Mouse (Mus musculus): ENCODE data around the gene Dpagt1. TPM values are rescaled to one million over a fixed set of nuclear protein-coding genes. Genes with fewer than 3 reads are reported as not detected.
"Not testable (repeated sequence)": the region's sequence is repeated elsewhere in the genome, so short reads cannot be mapped to it uniquely, and the experiment has no call there.

The Dpagt1 gene
- polyA plus RNA-seq, 1 experiment from 2014 or later, result 51.9 TPM

GRCm38 (mm10) chr9:44323656-44324055 is 2.2 kb upstream of the Dpagt1 start:
- 84% methylated on average over 4 of the region's 4 CpGs for WGBS
- H3K9me3 ChIP-seq (ENCODE audit: control insufficient read depth, low read length); H3K9ac ChIP-seq (ENCODE audit: low read depth, low read length); H3K4me2 ChIP-seq (replicated peaks; ENCODE audit: low read depth, low read length); H3K4me3 ChIP-seq (ENCODE audit: low read length); H3K27me3 ChIP-seq (ENCODE audit: control insufficient read depth, insufficient read depth, low read length); H3K27ac ChIP-seq (ENCODE audit: low read depth, low read length); H3K36me3 ChIP-seq (ENCODE audit: control insufficient read depth, insufficient read depth, low read length); ATAC-seq (ENCODE audit: low FRiP score, low TSS enrichment): not testable (repeated sequence)
- H3K4me1 ChIP-seq (ENCODE audit: control insufficient read depth, insufficient read depth, low read length), result peaks cover 24% of the 10 kb centered on the region

GRCm38 (mm10) chr9:44324147-44324546 is 1.7 kb upstream of the Dpagt1 start:
- Histone ChIP-seq H3K27me3 (ENCODE audit: control insufficient read depth, insufficient read depth, low read length) (no peaks in the 10 kb centered on the region), H3K36me3 (ENCODE audit: control insufficient read depth, insufficient read depth, low read length) (peaks cover 6% of the 10 kb centered on the region; the same call in 1 of the 2 replicates), H3K4me1 (ENCODE audit: control insufficient read depth, insufficient read depth, low read length) (peaks cover 19% of the 10 kb centered on the region), H3K9me3 (ENCODE audit: control insufficient read depth, low read length) (no peaks in the 10 kb centered on the region), H3K4me3 (ENCODE audit: low read length) (no peak overlapping the region), H3K4me2 (replicated peaks; ENCODE audit: low read depth, low read length) (no peak overlapping the region), H3K27ac (ENCODE audit: low read depth, low read length) (no peak overlapping the region), H3K9ac (ENCODE audit: low read depth, low read length) (no peak overlapping the region)
- 64% methylated on average over 6 of the region's 6 CpGs for WGBS
- no peak for ATAC-seq (ENCODE audit: low FRiP score, low TSS enrichment)

- Histone ChIP-seq H3K4me1 (ENCODE audit: control insufficient read depth, insufficient read depth, low read length) (peaks cover 16% of the 10 kb centered on the region), H3K9ac (ENCODE audit: low read depth, low read length) (peak overlapping the region; percentile 87; the same call in 1 of the 2 replicates), H3K36me3 (ENCODE audit: control insufficient read depth, insufficient read depth, low read length) (peaks cover 14% of the 10 kb centered on the region), H3K27ac (ENCODE audit: low read depth, low read length) (peak overlapping the region; percentile 93; the same call in 1 of the 2 replicates), H3K4me2 (replicated peaks; ENCODE audit: low read depth, low read length) (peak overlapping the region; percentile 82; the same call in 1 of the 2 replicates)
- not testable (repeated sequence) for H3K9me3 ChIP-seq (ENCODE audit: control insufficient read depth, low read length); ATAC-seq (ENCODE audit: low FRiP score, low TSS enrichment); H3K4me3 ChIP-seq (ENCODE audit: low read length); H3K27me3 ChIP-seq (ENCODE audit: control insufficient read depth, insufficient read depth, low read length)
- WGBS, result 71% methylated on average over 7 of the region's 8 CpGs
Observed at GRCm38 (mm10) chr9:44325032-44325767, 619 bp upstream of the Dpagt1 start.

DNA sequence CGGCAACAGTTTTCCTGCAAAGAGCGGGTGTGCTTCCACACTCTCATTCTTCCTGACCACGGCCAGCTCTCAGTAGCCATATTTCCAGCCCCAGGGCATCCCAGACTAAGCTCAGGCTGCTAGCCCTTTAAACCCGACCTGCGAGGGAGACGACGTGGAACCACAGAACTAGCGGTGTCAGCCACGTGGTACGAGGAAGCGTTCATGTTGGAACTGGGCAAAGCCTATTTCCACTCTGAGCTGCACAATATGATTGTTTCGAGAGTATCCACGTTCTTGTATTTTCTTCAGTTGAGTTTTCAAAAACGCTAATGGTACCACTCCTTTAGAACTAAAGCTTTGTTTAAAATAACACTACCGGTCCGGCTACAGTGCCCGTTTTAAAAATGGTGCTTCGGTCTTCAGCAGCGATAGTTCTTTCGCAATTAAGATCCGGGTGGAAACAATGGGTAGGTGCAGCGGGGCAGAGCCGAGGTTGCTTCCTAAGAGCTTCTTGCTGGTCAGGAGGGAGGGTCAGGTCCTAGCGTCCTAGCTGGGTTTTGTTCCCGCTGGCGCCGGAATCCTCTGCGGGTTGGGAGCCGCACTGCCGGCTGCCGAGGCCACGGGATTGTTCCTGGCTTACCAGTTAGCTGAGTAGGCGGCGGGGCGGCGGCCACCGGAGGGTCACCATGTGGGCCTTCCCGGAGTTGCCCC is 698 bp downstream of the Dpagt1 start:
- WGBS, result under 1% methylated on average over 38 of the region's 38 CpGs
- Histone ChIP-seq H3K27me3 (ENCODE audit: control insufficient read depth, insufficient read depth, low read length) (no peaks in the 10 kb centered on the region), H3K27ac (ENCODE audit: low read depth, low read length) (peak overlapping the region; percentile 93), H3K4me2 (replicated peaks; ENCODE audit: low read depth, low read length) (peak overlapping the region; percentile 82), H3K36me3 (ENCODE audit: control insufficient read depth, insufficient read depth, low read length) (peaks cover 27% of the 10 kb centered on the region), H3K4me3 (ENCODE audit: low read length) (peak overlapping the region; percentile 70), H3K4me1 (ENCODE audit: control insufficient read depth, insufficient read depth, low read length) (peaks cover 10% of the 10 kb centered on the region), H3K9me3 (ENCODE audit: control insufficient read depth, low read length) (no peaks in the 10 kb centered on the region), H3K9ac (ENCODE audit: low read depth, low read length) (peak overlapping the region; percentile 87)
- peak; percentile 91 for ATAC-seq (ENCODE audit: low FRiP score, low TSS enrichment)

- Histone ChIP-seq H3K27ac (ENCODE audit: low read depth, low read length) (peak overlapping the region; percentile 93), H3K36me3 (ENCODE audit: control insufficient read depth, insufficient read depth, low read length) (peaks cover 32% of the 10 kb centered on the region), H3K4me3 (ENCODE audit: low read length) (peak overlapping the region; percentile 70), H3K9ac (ENCODE audit: low read depth, low read length) (peak overlapping the region; percentile 87), H3K9me3 (ENCODE audit: control insufficient read depth, low read length) (no peaks in the 10 kb centered on the region), H3K4me1 (ENCODE audit: control insufficient read depth, insufficient read depth, low read length) (peaks cover 10% of the 10 kb centered on the region), H3K4me2 (replicated peaks; ENCODE audit: low read depth, low read length) (peak overlapping the region; percentile 82), H3K27me3 (ENCODE audit: control insufficient read depth, insufficient read depth, low read length) (no peaks in the 10 kb centered on the region)
- 1% methylated on average over 22 of the region's 22 CpGs for WGBS
- peak; percentile 66 for ATAC-seq (ENCODE audit: low FRiP score, low TSS enrichment)
Observed at GRCm38 (mm10) chr9:44327064-44327711, 1.4 kb downstream of the Dpagt1 start.

- ATAC-seq (ENCODE audit: low FRiP score, low TSS enrichment), result no peak
- H3K9me3 ChIP-seq (ENCODE audit: control insufficient read depth, low read length), result no peaks in the 10 kb centered on the region
- H3K27me3 ChIP-seq (ENCODE audit: control insufficient read depth, insufficient read depth, low read length), result no peaks in the 10 kb centered on the region
- peak overlapping the region; percentile 70 for H3K4me3 ChIP-seq (ENCODE audit: low read length)
- peaks cover 39% of the 10 kb centered on the region for H3K36me3 ChIP-seq (ENCODE audit: control insufficient read depth, insufficient read depth, low read length)
- no peak overlapping the region for H3K27ac ChIP-seq (ENCODE audit: low read depth, low read length)
- peaks cover 10% of the 10 kb centered on the region for H3K4me1 ChIP-seq (ENCODE audit: control insufficient read depth, insufficient read depth, low read length)
- 93% methylated on average over 5 of the region's 5 CpGs for WGBS
- peak overlapping the region; percentile 87; the same call in 1 of the 2 replicates for H3K9ac ChIP-seq (ENCODE audit: low read depth, low read length)
- H3K4me2 ChIP-seq (replicated peaks; ENCODE audit: low read depth, low read length), result peak overlapping the region; percentile 82
Observed at GRCm38 (mm10) chr9:44327926-44328325, 2.1 kb downstream of the Dpagt1 start.

DNA sequence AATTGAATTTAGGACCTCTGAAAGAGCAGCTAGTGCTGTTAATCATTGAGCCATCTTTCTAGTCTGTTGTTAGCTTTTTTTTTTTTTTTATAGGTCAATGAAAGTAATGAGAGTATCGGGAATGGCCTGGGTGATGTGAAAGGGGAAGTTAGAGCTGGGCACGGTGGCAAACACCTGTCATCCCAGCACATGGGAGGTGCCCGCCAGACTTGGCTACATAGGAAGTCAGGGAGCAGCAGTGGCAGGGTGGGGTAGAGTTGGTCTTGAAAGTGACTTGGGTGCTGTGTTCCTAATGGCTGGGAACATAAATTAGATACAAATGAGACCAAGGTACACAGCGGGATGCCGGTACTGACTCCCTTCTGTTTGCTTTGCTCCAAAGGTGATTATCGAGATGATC is 4.9 kb downstream of the Dpagt1 start:
- ATAC-seq (ENCODE audit: low FRiP score, low TSS enrichment), result no peak
- H3K27ac ChIP-seq (ENCODE audit: low read depth, low read length), result no peak overlapping the region
- H3K4me2 ChIP-seq (replicated peaks; ENCODE audit: low read depth, low read length), result no peak overlapping the region
- no peak overlapping the region for H3K9ac ChIP-seq (ENCODE audit: low read depth, low read length)
- no peaks in the 10 kb centered on the region for H3K27me3 ChIP-seq (ENCODE audit: control insufficient read depth, insufficient read depth, low read length)
- H3K4me3 ChIP-seq (ENCODE audit: low read length), result no peak overlapping the region
- peaks cover 48% of the 10 kb centered on the region for H3K36me3 ChIP-seq (ENCODE audit: control insufficient read depth, insufficient read depth, low read length)
- 93% methylated on average over 6 of the region's 6 CpGs for WGBS
- no peaks in the 10 kb centered on the region for H3K9me3 ChIP-seq (ENCODE audit: control insufficient read depth, low read length)
- peaks cover 9% of the 10 kb centered on the region for H3K4me1 ChIP-seq (ENCODE audit: control insufficient read depth, insufficient read depth, low read length)

DNA sequence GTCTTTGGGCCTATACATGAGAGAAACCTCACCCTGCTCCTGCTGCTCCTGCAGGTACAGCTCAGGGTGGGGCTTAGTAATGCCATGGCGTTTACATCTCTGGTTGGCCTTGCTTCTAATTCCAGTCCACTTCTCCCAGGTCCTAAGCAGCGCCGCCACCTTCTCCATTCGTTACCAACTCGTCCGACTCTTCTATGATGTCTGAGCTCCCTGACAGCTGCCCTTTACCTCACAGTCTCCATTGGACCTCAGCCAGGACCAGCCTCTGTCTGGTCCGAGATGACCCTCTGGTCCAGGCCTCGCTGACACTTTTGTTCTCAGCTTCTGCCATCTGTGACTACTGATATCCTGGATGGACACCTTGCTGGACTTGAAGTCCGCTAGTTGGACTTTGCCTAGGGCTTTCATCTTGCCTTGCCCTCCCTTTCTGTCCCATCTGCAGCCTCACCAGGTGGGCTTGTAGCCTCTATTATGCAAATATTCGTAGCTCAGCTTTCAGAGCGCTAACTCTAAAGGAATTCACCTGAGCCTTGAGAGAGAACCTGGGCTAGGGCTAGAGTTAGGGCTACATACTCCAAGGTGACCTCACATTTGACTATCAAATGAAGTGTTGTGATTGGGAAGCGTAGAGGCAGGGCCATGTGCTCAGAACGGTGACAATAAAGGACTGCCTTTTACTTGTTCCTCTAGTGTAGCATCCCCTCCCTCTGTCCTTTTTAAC is 7.3 kb downstream of the Dpagt1 start:
- Histone ChIP-seq H3K36me3 (ENCODE audit: control insufficient read depth, insufficient read depth, low read length) (peaks cover 63% of the 10 kb centered on the region), H3K4me3 (ENCODE audit: low read length) (no peak overlapping the region), H3K27me3 (ENCODE audit: control insufficient read depth, insufficient read depth, low read length) (no peaks in the 10 kb centered on the region), H3K27ac (ENCODE audit: low read depth, low read length) (no peak overlapping the region), H3K9ac (ENCODE audit: low read depth, low read length) (no peak overlapping the region), H3K4me1 (ENCODE audit: control insufficient read depth, insufficient read depth, low read length) (peaks cover 15% of the 10 kb centered on the region), H3K4me2 (replicated peaks; ENCODE audit: low read depth, low read length) (no peak overlapping the region), H3K9me3 (ENCODE audit: control insufficient read depth, low read length) (no peaks in the 10 kb centered on the region)
- 96% methylated on average over 13 of the region's 13 CpGs for WGBS
- ATAC-seq (ENCODE audit: low FRiP score, low TSS enrichment), result no peak
